Mouse (Mus musculus) brown adipose tissue, adult 24 weeks (tissue): ENCODE measurements at regions not wholly inside any gene's neighbourhood (a gene's known extent, or its start where the extent isn't known, plus 50 kb on each side); places are given as distances from the start of the nearest gene placed in this dataset.
"Not testable (repeated sequence)": the region's sequence is repeated elsewhere in the genome, so short reads cannot be mapped to it uniquely, and the experiment has no call there.

Experiments
- H3K27ac ChIP-seq: fragments of 200-500 bp; replicated peaks from 2 replicates; pipeline ENCODE4 v1.5.1; 2012; ENCODE audit warnings: low read depth, mild to moderate bottlenecking, low read length
- H3K4me1 ChIP-seq: fragments of 200-500 bp; 2 replicates; pipeline ENCODE4 v1.6.1; 2012; ENCODE audit warnings: low read length, mixed read lengths; ENCODE audit not compliant: control insufficient read depth, insufficient read depth, insufficient read length
- H3K4me3 ChIP-seq: fragments of 200-500 bp; 2 replicates; pipeline ENCODE4 v1.5.1; 2012; ENCODE audit warnings: low read depth, mild to moderate bottlenecking, low read length, moderate library complexity; ENCODE audit not compliant: insufficient read depth

DNA sequence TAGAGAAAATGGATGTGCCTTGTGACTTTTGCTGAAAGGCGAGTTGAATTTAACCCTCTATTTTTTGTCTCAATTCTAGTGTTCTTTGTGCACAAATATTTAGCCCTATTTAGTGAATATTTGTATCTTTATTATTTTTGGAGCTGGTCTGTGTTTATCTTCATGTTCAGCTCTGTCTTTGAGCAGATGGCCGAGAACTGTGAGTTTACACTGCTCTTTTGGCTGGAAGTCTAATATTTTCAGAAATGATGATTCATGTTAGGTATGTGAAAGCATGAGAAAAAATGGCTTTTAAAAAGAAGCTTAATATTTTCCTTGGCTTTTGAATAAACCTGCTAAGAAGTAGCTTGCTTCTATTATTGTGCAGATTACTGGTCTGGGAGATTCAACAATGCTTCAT is 505.4 kb downstream of the Sema5a start:
- Histone ChIP-seq H3K4me3 (no peak overlapping the region), H3K4me1 (no peaks in the 10 kb centered on the region), H3K27ac (no peak overlapping the region)

DNA sequence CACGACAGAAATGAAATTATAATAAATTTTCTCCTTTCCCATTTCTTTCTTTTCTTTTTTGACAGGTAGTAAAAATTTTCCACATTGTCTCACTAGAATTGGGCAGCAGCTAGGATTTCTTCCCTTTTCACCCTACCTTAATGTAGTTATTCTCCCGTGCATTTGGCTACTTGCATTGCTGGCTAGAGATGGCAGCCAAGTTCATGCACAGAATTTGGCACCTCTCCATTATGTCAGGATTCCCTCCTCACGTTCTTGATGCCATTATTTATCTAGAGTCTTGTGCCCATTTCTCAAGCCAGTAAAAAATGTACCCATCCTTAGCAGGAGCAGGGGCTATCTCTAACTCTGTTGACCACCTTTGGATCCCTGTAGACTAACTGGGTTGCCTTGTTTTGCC is 507.4 kb downstream of the Sema5a start:
- no peak overlapping the region for H3K27ac ChIP-seq
- no peak overlapping the region for H3K4me3 ChIP-seq
- H3K4me1 ChIP-seq, result no peaks in the 10 kb centered on the region

DNA sequence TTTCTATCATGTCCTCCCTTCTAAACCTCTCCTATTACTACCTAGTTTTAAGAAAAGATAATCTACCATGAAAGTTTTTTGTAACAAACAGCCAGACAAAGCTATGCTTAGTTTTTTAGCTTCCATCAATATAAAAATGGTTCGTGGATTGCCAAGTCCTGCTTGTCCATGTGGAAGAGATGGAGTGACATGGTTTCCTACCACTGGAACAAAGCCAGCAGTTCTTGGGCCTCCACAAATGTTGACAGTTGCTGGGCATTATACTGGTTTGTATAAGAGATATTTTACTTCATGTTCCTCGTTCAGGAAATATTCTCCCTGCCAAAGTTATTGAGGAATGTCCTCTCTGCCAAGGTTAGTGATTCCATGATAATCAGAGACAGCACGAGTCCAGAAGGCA is 515.5 kb downstream of the Sema5a start:
- H3K27ac ChIP-seq, result no peak overlapping the region
- no peak overlapping the region for H3K4me3 ChIP-seq
- no peaks in the 10 kb centered on the region for H3K4me1 ChIP-seq

DNA sequence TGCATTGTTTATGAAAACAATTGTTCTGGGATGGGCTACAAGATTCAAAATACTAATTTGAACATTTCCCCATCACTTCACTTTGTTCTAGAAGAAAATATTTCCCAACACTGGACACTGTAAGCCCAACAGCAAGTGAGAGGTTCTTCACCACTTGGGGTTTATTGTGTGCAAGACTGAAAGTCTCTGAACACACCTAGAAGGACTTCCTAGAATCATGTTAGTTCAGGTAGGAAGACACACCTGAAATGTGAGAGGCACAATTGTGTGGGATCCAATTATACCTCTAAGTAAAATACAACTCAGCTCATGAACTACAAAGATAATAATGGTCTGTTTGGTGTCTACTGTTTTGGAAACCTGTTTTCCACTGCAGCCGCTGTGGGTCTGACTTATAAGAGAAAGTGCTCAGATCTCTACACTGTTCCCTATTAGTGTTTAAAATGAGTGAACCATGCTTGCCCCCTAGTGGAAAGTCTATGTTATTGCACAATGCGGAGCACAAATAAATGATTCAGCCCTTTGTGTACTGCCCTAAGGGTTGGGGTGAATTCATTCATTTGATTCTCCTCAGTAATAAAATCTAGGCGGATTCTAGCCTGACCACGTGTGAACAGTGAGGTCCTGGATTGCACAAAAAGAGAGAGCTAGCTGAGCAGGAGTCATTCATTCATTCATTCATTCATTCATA is 521.5 kb downstream of the Sema5a start:
- Histone ChIP-seq H3K4me1 (no peaks in the 10 kb centered on the region), H3K27ac (no peak overlapping the region), H3K4me3 (no peak overlapping the region)

DNA sequence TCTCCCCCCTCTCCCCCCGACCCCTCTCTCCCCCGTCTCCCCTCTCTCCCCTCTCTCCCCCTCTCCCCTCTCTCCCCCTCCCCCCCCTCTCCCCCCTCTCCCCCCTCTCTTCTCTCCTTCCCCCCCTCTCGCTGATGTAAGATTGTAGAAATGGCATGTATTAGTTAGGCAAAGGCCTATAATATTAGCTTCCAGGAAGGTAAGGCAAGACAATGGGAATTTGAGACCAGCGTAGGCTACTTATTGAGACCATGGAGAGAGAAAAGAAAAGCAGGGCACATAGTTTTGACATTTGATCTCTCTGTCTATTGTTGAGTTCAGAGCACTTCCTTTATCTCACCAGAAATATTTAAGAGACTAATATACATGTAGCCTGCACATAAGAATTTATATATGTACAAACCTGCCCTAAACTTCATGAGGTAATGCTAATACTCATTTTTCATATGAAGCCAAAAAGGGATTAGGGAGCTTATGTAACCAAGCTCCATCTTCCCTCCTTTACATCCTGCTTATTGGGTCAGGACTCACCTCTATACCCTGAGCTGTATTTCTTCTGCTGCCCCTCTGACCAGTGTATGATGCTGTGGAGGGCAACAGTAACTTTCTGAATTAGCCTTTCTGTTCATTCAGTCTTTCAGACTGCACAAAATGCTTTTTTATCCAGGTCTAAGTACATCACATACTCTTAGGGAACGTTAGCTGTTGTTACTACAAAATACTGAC is 522.3 kb downstream of the Sema5a start:
- H3K4me1 ChIP-seq, result no peaks in the 10 kb centered on the region
- no peak overlapping the region for H3K4me3 ChIP-seq
- H3K27ac ChIP-seq, result no peak overlapping the region

DNA sequence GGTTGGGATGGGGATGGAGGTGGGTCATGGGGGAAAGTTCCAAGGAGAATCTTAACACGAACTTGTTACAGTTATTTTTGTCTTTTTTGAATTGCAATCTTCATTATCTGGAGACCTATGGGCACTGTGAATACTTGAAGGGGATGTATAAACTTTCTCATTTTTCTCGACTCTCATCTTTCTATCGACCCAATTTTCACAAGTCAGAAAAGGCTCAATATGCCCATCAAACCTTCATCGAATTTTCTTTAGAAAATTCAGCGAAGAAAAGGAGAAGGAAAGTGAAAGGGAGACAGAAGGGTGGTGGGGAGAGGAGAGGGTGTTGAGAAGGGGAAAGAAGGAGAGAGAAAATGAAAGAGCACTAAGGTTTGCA is 533.6 kb downstream of the Sema5a start:
- H3K4me1 ChIP-seq, H3K27ac ChIP-seq, H3K4me3 ChIP-seq: not testable (repeated sequence)

DNA sequence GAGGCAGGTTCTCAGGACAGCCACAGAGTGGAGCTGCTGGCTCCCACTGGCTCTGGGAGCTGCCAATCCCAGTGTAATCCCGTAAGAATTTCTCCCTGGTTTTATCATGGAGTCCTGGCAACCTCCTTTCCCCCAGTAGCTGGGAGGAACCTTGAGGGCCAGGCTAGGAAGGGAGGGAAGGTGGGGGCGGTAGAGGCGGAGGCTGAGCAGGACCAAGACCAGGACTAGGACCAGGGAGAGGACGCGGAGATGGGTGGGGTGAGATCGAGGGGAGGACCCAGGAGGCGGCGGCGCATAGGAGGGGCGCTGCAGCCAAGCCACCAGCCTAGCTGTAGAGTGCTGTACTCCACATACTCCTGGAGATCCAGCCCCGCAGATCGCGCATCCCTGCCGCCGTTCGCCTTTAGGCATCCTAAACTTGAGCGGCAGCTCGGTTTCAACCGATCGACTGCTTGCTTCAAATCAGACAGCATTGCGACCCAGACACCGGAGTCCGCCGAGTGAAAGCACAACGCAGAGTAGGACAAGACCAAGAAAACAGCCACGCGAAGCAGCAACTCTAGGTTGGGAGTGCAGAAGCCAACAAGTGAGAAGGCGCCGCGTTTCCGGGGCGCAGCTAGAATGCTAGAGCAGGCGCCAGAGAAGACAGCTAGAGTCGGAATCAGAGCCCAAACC is 534.1 kb downstream of the Sema5a start:
- peak overlapping the region; percentile 61 for H3K4me3 ChIP-seq
- not testable (repeated sequence) for H3K4me1 ChIP-seq, H3K27ac ChIP-seq

DNA sequence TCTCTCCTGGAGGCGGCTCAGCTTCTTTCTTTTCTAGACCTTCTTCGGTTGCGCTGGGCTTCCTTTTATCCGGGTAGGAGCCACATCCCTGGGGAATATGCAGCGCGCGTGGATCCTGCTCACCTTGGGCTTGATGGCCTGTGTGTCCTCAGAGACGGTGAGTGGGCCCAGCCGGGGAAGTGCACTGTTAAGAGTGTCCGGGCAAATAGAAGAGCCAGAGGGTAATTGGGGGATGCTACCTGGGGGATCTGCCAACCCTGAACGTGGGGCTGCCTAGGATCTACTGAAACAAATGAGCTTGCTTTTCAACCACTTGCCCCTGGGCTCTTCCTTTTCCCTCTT is 534.6 kb downstream of the Sema5a start:
- H3K4me1 ChIP-seq, H3K27ac ChIP-seq: not testable (repeated sequence)
- peak overlapping the region; percentile 61 for H3K4me3 ChIP-seq

DNA sequence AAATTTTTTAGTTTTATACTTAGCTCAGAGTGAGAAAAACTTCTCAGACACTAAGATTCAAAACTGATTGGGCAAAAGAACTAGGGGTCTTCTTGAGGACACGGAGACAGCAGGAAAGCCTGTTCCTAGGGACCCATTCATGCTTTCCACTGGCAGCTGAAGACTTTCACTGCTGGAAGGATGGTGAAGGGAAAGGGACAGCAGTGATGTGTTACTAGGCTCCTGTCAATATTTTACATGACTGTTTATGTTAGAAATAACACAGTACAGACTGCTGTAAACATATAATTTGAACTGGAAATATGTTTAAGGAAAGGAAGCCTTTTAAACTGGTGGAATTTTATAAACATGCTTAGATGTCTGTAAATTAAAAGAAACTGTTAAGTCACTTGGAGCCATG is 537.0 kb downstream of the Sema5a start:
- H3K27ac ChIP-seq, H3K4me3 ChIP-seq, H3K4me1 ChIP-seq: not testable (repeated sequence)

DNA sequence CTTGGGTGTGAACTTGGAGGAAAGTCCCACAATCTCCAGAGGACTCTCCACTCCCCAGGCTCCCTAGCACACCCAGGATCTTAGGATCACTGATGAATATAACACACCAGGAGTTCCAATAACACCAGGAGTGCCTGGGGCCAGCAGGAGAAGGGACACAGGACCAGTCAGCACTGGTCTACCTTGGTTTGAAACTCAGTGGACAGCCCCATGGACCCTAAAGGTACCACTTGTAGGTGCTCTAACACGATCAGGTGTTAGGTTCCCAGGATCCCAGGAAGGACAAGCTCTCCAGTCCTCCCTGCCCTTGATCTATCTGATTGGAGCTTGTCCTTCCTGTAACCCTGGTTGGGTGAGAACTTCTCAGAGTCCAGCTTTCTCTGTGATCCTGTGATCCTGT is 554.6 kb downstream of the Sema5a start:
- Histone ChIP-seq H3K4me3 (no peak overlapping the region), H3K4me1 (no peaks in the 10 kb centered on the region), H3K27ac (no peak overlapping the region)

DNA sequence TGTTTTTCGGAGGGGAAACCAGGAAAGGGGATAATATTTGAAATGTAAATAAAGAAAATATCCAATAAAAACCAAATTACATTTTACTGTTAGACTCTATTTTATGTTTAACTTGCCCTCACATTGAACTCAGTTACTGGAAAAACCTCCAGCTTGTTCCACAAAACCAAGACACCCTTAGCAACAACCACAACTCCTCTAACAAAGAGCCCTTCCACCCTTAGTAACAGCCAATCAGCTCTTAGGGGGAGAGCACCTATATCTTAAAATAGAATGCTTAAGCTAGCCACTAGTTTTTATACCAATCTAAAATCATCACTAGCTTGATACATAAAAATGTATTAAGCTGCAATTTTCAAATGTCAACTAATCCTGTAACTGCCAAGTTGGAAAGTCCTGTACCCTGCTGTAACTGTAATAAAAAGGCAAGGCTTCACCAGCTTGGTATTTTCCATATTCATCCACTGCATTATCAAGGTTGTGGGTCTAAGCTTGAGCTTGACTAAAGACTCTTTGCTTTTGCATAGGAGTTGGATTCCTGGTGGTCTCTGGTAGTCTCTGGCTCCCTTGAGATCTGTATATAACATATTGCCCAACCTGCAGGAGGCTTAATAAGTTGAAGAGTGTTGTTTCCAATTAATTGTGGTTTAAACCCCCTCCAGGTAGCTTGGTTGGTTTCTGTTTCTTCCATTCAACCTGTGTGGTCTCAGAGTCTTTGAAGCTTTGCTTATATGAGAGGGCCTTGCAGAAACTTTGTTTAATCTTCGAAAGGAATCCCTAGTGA is 566.4 kb downstream of the Sema5a start:
- no peak overlapping the region for H3K4me3 ChIP-seq
- no peaks in the 10 kb centered on the region for H3K4me1 ChIP-seq
- H3K27ac ChIP-seq, result no peak overlapping the region

DNA sequence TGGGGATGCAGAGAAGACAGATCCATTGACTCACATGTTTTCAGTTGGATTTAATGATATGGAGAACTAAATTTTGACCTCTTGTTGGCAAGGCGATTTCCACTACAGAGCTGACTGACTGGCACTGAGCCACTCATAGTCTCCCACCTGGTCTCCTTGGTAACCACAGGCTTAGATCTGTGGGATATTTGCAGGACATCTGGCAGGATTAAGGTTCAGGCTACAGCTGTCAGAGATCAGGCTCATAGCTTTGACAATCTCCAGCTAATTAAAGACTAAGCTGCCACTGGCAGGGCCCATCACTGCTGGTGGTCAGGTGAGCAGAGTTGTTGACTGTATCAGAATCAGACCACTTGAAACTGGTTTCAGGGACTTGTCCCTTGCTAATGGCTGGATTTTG is 595.4 kb downstream of the Sema5a start:
- Histone ChIP-seq H3K4me1 (no peaks in the 10 kb centered on the region), H3K4me3 (no peak overlapping the region), H3K27ac (no peak overlapping the region)
